Mouse (Mus musculus) olfactory bulb, adult 2 months (tissue): ENCODE results near the gene Calm1.

Experiments
- CTCF ChIP-seq: fragments of 200-500 bp; IDR thresholded peaks from 2 replicates; pipeline ENCODE4 v1.5.1; 2012; ENCODE audit warnings: low read depth, mild to moderate bottlenecking, low read length, moderate library complexity; ENCODE audit not compliant: insufficient read depth
- POLR2A ChIP-seq: fragments of 200-500 bp; IDR thresholded peaks from 2 replicates; pipeline ENCODE4 v1.6.1; 2012; ENCODE audit warnings: mild to moderate bottlenecking, low read depth, low read length, moderate library complexity; ENCODE audit not compliant: insufficient read depth

GRCm38 (mm10) chr12:100167931-100168871, 31.0 kb upstream of the Calm1 start:
- TF ChIP-seq CTCF (no peak), POLR2A (no peak)
